ENCODE assay signal across 19 mouse cellular contexts in the genomic region with DNA sequence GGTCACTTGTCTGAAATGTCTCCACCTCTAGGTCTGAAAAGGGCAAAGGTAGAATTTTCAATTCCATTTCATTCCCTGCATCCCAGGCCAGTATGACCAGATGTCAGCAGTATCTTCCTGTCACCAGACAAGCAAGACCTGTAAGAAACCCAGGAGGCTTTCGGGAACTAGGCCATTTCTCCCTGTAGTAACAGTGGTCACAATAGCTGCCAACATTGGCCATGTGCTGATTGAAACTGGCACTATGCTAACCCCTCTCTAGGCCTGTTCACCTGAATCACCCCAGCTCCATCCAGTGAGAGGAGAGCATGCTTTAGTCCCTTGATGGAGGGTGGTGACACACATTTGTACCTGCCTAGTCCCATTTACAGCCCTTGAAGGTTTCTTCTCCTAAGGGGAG.
"Had no signal": no experiment of that assay in that cellular context is flagged by ENCODE, and none has a peak within 500 bp of the region (broad histone marks: within the 10 kb centered on the region; RNA-seq: fewer than 3 reads in every experiment).

No protein-coding gene starts in this region.

- H3K4me1 ChIP-seq: midbrain, embryonic 13.5 days had no signal

- H3K27ac ChIP-seq: kidney, postnatal 0 days; layer of hippocampus, adult 2 months; limb, embryonic 13.5 days; liver, embryonic 12.5 days; liver, embryonic 15.5 days; midbrain, embryonic 10.5 days; midbrain, embryonic 13.5 days; stomach, postnatal 0 days had no signal

- DNase-seq: layer of hippocampus, adult 9-11 months; liver; lung, adult 18-20 months; lung, postnatal 10 days; lung, postnatal 36 days; thymus, adult 2 months; thymus, postnatal 14 days; thymus, postnatal 4 days had no signal

- H3K4me3 ChIP-seq: layer of hippocampus, adult 2 months; limb, embryonic 10.5 days; limb, embryonic 13.5 days; liver, embryonic 12.5 days; liver, embryonic 15.5 days; lung, embryonic 15.5 days; megakaryocyte, embryonic 14.5 days; midbrain, embryonic 10.5 days; midbrain, embryonic 13.5 days had no signal
